Mouse (Mus musculus) hindbrain, embryonic 16.5 days (tissue): ENCODE measurements around the gene Zbtb9. TPM values are rescaled to one million over a fixed set of nuclear protein-coding genes. Genes with fewer than 3 reads are reported as not detected.

Experiments
- ATAC-seq: fragments of 200-750 bp; cut with Nextera tagmentation; 2 replicates; pipeline ENCODE4 v1.8.0; 2017; ENCODE audit warnings: moderate TSS enrichment, moderate library complexity
- H3K27ac ChIP-seq: fragments of 300-500 bp; sonication (generic); 2 replicates; pipeline ENCODE4 v1.5.1; 2014; ENCODE audit warnings: low read depth, mild to moderate bottlenecking, control low read depth, low read length, moderate library complexity
- H3K27me3 ChIP-seq: fragments of 300-500 bp; sonication (generic); replicated peaks from 2 replicates; pipeline ENCODE4 v1.6.1; 2014; ENCODE audit warnings: low read length; ENCODE audit not compliant: control insufficient read depth, insufficient read depth
- H3K36me3 ChIP-seq: fragments of 300-500 bp; sonication (generic); 2 replicates; pipeline ENCODE4 v1.6.1; 2014; ENCODE audit warnings: mild to moderate bottlenecking, low read length, moderate library complexity, mixed read lengths; ENCODE audit not compliant: control insufficient read depth, insufficient read depth
- H3K4me1 ChIP-seq: fragments of 300-500 bp; sonication (generic); 2 replicates; pipeline ENCODE4 v1.6.1; 2014; ENCODE audit warnings: low read depth, low read length; ENCODE audit not compliant: control insufficient read depth, insufficient read depth
- H3K4me2 ChIP-seq: fragments of 300-500 bp; sonication (generic); 2 replicates; pipeline ENCODE4 v1.6.1; 2014; ENCODE audit warnings: mild to moderate bottlenecking, low read length, control low read depth, moderate library complexity
- H3K4me3 ChIP-seq: fragments of 300-500 bp; sonication (generic); 2 replicates; pipeline ENCODE4 v1.5.1; 2014; ENCODE audit warnings: mild to moderate bottlenecking, low read length, control low read depth, moderate library complexity
- H3K9ac ChIP-seq: fragments of 300-500 bp; sonication (generic); 2 replicates; pipeline ENCODE4 v1.6.1; 2014; ENCODE audit warnings: low read depth, mild to moderate bottlenecking, control low read depth, low read length, moderate library complexity
- H3K9me3 ChIP-seq: fragments of 300-500 bp; sonication (generic); 2 replicates; pipeline ENCODE4 v1.6.1; 2014; ENCODE audit warnings: mild to moderate bottlenecking, low read length, moderate library complexity; ENCODE audit not compliant: control insufficient read depth
- WGBS: fragments of 180-500 bp; shearing (Covaris S2); extraction: QIAGEN DNeasy Blood & Tissue Kit; methylation state at CpG from one replicate; pipeline ENCODE4 v1.1.7; 2014; 5-methylcytosine and 5-hydroxymethylcytosine counted together
- polyA plus RNA-seq: library from polyadenylated mRNA; unstranded; fragments of >200 nt; fragmentation: Nextera tagmentation; extraction: Ambion mirVana; gene quantifications from 2 replicates; pipeline ENCODE4 v1.2.1, GENCODE M21; 2015

The Zbtb9 gene
- polyA plus RNA-seq, 1 experiment from 2014 or later = 13.0 TPM

GRCm38 (mm10) chr17:26966993-26967392 is 6.0 kb upstream of the Zbtb9 start:
- H3K27me3 ChIP-seq = no peaks in the 10 kb centered on the region
- no peak overlapping the region for H3K27ac ChIP-seq
- ATAC-seq = no peak
- peaks cover 36% of the 10 kb centered on the region for H3K36me3 ChIP-seq
- peaks cover 5% of the 10 kb centered on the region for H3K4me1 ChIP-seq
- no peak overlapping the region for H3K4me2 ChIP-seq
- no peaks in the 10 kb centered on the region for H3K9me3 ChIP-seq
- WGBS = 90% methylated on average over 11 of the region's 11 CpGs
- no peak overlapping the region for H3K9ac ChIP-seq
- no peak overlapping the region for H3K4me3 ChIP-seq

DNA sequence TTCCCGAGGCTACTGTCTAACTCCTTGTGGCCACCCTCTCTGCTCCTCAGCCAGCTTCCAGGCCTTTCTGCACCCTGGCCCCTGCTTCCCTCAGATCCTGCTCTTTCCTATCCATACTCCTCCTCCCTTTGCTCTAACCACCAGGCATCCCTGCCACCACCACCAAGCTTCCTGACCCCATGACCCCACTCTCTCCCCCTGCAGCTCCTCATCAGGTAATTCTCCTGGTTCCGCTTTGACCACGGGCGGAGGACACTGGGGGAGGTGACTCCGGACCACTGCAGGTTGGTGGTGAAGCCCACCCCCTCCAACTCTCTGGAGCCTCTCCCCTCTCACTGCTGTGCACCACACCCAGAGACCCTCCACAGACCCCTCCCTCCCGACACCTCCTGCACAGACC is 5.5 kb upstream of the Zbtb9 start:
- Histone ChIP-seq H3K4me3 (no peak overlapping the region), H3K27ac (no peak overlapping the region), H3K4me2 (no peak overlapping the region), H3K27me3 (no peaks in the 10 kb centered on the region), H3K4me1 (peaks cover 10% of the 10 kb centered on the region), H3K36me3 (peaks cover 31% of the 10 kb centered on the region), H3K9ac (no peak overlapping the region), H3K9me3 (no peaks in the 10 kb centered on the region)
- WGBS = 85% methylated on average over 6 of the region's 6 CpGs
- ATAC-seq = no peak

DNA sequence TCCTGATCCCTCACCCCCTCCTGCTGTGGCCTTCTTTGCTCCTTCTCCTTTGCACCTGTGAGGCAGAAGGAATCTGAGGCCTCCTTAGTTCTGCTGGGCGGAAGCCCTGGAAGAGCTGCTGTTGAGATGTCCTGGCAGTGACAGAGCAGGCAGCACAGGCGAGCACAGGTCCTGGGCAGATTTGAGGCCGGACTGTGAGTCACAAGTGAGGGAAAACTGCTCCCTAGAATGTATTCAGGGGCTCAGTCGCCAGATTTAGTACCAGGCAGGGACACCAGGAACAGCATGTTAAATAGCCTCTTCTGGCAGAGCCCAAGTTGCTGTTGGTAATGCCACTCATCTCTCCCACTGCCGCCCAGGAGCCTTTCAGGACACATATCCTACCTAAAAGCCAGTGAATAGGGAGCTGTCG is 4.8 kb upstream of the Zbtb9 start:
- H3K36me3 ChIP-seq = peaks cover 26% of the 10 kb centered on the region
- WGBS = 74% methylated on average over 6 of the region's 6 CpGs

GRCm38 (mm10) chr17:26969257-26969656 is 3.7 kb upstream of the Zbtb9 start:
- H3K27ac ChIP-seq = no peak overlapping the region
- H3K36me3 ChIP-seq = peaks cover 23% of the 10 kb centered on the region
- H3K4me2 ChIP-seq = no peak overlapping the region
- WGBS = 86% methylated on average over 6 of the region's 6 CpGs
- peaks cover 18% of the 10 kb centered on the region for H3K4me1 ChIP-seq
- H3K27me3 ChIP-seq = no peaks in the 10 kb centered on the region
- no peaks in the 10 kb centered on the region for H3K9me3 ChIP-seq
- ATAC-seq = no peak
- H3K4me3 ChIP-seq = no peak overlapping the region
- no peak overlapping the region for H3K9ac ChIP-seq

More for the DNA sequence above, 4.8 kb upstream of the Zbtb9 start:
- H3K4me2 ChIP-seq = no peak overlapping the region
- peaks cover 10% of the 10 kb centered on the region for H3K4me1 ChIP-seq
- H3K4me3 ChIP-seq = no peak overlapping the region
- H3K27ac ChIP-seq = no peak overlapping the region
- H3K27me3 ChIP-seq = no peaks in the 10 kb centered on the region
- no peak for ATAC-seq
- H3K9me3 ChIP-seq = no peaks in the 10 kb centered on the region
- no peak overlapping the region for H3K9ac ChIP-seq

DNA sequence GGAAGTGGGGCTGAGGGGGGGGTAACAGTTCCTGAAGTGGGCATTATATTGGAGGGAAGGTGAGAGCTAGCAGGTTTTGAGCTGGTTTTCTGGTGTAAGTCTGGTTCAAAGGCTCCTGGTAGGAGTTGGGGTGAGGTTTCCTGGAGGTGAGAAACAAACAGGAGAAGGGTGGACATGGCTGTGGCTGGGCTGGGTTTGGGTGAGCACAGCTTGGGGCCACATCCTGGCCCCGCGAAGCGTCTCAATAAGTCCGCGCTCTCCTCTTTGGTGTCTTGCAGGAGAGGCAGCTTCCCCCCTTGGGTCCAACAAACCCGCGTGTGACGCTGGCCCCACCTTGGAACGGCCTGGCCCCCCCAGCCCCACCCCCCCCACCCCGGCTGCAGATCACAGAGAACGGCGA is 2.7 kb upstream of the Zbtb9 start:
- ATAC-seq = no peak
- peaks cover 22% of the 10 kb centered on the region for H3K4me1 ChIP-seq
- 66% methylated on average over 6 of the region's 12 CpGs for WGBS
- no peak overlapping the region for H3K27ac ChIP-seq
- peaks cover 22% of the 10 kb centered on the region for H3K36me3 ChIP-seq
- H3K9ac ChIP-seq = no peak overlapping the region
- no peaks in the 10 kb centered on the region for H3K27me3 ChIP-seq
- no peak overlapping the region for H3K4me2 ChIP-seq
- H3K4me3 ChIP-seq = no peak overlapping the region
- H3K9me3 ChIP-seq = no peaks in the 10 kb centered on the region

DNA sequence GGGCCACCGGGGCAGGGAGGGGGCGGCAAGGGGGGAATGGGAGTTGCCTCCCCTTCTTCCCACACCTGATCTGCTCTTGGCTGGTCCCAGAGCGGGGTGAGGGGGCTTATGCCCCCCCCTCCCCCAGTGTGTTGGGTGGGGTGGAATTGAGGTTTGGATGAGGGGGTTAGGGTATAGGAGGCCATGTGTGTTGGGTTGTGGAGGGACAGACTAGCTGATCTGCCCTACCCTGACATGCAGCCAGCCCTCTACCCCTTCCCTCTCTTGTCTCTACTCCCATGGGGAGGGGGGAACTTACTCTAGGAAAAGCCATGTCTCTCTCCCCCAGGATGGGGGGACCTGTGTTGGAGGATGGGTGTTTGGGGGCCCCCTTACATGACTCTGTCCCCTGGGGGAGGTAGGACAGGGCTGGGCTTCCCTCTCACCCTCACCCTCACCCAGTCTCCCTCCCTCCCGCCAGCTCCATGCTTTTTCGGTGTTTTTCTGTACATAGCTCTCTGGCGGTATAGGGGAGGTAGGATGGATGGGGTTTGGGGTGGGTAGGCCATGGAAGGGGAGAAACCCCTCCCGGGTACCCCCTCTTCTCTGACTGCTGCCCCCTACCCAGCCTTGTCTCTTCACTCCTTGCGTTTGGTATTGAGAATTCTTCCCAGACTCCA is 1.6 kb upstream of the Zbtb9 start:
- H3K36me3 ChIP-seq = peaks cover 19% of the 10 kb centered on the region
- no peak overlapping the region; the same call in 1 of the 2 replicates for H3K4me3 ChIP-seq
- no peak overlapping the region for H3K9ac ChIP-seq
- 58% methylated on average over 8 of the region's 8 CpGs for WGBS
- no peaks in the 10 kb centered on the region for H3K9me3 ChIP-seq
- H3K27ac ChIP-seq = no peak overlapping the region; the same call in 1 of the 2 replicates
- peaks cover 31% of the 10 kb centered on the region for H3K4me1 ChIP-seq
- no peak for ATAC-seq
- no peak overlapping the region; the same call in 1 of the 2 replicates for H3K4me2 ChIP-seq
- H3K27me3 ChIP-seq = no peaks in the 10 kb centered on the region

DNA sequence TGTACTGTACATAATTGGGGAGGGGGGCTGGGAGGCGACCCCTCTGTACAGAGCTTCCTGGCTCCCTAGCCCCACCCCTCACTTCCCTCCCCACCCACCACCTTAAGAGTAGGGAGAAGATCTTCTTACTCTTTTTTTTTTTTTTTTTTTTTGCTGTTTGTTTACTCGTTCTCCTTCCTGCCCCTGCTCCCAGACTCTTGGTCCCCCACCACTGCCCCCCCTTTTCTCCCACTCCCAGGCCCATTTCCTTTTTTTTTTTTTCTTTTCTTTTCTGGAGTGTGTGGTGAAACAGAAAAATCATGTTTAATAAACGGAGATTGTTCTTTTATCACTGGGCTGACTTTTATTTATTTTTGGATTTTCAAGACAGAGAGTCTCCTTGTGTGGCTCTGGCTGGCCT is 860 bp upstream of the Zbtb9 start:
- Histone ChIP-seq H3K4me2 (peak overlapping the region; percentile 91), H3K9me3 (no peaks in the 10 kb centered on the region), H3K36me3 (peaks cover 22% of the 10 kb centered on the region), H3K27me3 (no peaks in the 10 kb centered on the region), H3K27ac (peak overlapping the region; percentile 76), H3K4me1 (peaks cover 34% of the 10 kb centered on the region), H3K4me3 (peak overlapping the region; percentile 79), H3K9ac (peak overlapping the region; percentile 82)
- no peak for ATAC-seq
- WGBS = 8% methylated on average over 3 of the region's 3 CpGs

GRCm38 (mm10) chr17:26974547-26974946 is 1.6 kb downstream of the Zbtb9 start:
- Histone ChIP-seq H3K4me1 (peaks cover 34% of the 10 kb centered on the region), H3K9ac (no peak overlapping the region), H3K36me3 (peaks cover 25% of the 10 kb centered on the region), H3K27ac (no peak overlapping the region), H3K27me3 (no peaks in the 10 kb centered on the region), H3K9me3 (no peaks in the 10 kb centered on the region), H3K4me2 (peak overlapping the region; percentile 91; the same call in 1 of the 2 replicates), H3K4me3 (no peak overlapping the region)
- ATAC-seq = no peak
- WGBS = 93% methylated on average over 15 of the region's 15 CpGs

GRCm38 (mm10) chr17:26975415-26975814 is 2.4 kb downstream of the Zbtb9 start:
- no peak overlapping the region for H3K27ac ChIP-seq
- no peak overlapping the region for H3K4me2 ChIP-seq
- no peak overlapping the region for H3K4me3 ChIP-seq
- no peaks in the 10 kb centered on the region for H3K27me3 ChIP-seq
- H3K4me1 ChIP-seq = peaks cover 34% of the 10 kb centered on the region
- no peaks in the 10 kb centered on the region for H3K9me3 ChIP-seq
- ATAC-seq = no peak
- H3K9ac ChIP-seq = no peak overlapping the region
- H3K36me3 ChIP-seq = peaks cover 24% of the 10 kb centered on the region
